Mouse (Mus musculus) frontal cortex, postnatal 25 days (tissue): ENCODE results near the gene Iqcf1.

Experiments
- DNase-seq, 2 experiments: peaks; one replicate each; pipeline ENCODE4 v3.0.0; 2022; ENCODE audit warnings: low spot score in 2 of 2

Gene Iqcf1

DNA sequence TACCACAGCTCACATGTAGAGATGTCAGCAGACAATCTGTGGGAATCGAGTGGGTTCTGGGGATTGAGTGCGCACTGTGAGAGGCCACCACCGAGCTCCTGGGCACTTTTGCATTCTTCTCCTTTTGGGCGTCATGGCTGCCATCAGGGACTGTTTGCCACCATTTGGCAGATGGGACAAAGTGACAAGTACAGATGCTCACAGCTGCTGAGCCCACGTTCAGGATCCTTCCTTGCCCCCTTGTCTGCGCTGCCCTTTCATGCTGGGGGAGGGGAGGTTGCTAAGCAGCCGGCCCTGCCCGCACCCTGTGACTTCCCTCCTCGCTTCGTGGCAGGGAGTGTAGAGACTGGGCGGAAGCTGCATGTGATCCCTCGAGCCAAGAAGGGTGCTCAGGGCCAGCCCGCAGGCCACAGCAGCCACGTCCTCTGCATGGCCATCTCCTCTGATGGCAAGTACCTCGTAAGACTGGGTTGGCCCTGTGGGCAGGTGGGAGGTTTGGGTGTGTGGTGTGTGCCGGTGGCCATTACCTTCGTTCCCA is 17.1 kb upstream of the Iqcf1 start:
- peak in 1 of 2 experiments; percentile 2 for DNase-seq

GRCm38 (mm10) chr9:106483136-106483535 is 16.6 kb upstream of the Iqcf1 start:
- peak in 1 of 2 experiments; percentile 2 for DNase-seq

DNA sequence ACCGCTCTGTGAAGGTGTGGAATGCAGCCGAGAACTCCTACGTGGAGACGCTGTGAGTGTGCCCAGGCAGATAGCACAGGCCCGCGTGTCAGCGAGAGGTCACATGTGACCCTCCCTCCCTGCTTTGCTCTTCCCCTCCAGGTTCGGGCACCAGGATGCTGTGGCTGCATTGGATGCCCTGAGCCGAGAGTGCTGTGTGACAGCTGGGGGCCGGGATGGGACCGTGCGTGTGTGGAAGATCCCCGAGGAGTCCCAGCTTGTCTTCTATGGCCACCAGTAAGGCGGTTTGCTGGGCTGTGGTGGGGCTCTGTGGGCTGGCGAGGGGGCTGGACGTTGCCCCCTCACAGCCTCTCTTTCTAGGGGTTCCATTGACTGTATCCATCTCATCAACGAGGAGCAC is 16.2 kb upstream of the Iqcf1 start:
- DNase-seq = peak in 1 of 2 experiments; percentile 2

DNA sequence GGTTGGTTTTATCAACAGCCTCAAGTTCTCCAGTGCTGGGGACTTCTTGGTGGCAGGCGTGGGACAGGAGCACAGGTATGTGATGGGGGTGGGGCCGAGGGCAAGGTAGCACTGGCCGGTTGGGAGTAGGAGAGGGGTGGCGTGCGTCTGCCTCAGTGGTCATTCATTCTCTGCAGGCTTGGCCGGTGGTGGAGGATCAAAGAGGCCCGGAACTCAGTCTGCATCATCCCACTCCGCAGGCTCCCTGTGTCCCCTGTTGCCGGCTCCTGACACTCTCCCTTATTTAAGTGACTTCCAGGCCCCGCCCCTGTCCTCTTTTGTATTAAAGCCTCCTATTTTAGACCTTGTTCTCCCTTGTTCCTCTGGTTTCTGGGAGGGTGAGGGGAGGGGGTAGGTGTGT is 14.7 kb upstream of the Iqcf1 start:
- peak in 1 of 2 experiments; percentile 3 for DNase-seq

DNA sequence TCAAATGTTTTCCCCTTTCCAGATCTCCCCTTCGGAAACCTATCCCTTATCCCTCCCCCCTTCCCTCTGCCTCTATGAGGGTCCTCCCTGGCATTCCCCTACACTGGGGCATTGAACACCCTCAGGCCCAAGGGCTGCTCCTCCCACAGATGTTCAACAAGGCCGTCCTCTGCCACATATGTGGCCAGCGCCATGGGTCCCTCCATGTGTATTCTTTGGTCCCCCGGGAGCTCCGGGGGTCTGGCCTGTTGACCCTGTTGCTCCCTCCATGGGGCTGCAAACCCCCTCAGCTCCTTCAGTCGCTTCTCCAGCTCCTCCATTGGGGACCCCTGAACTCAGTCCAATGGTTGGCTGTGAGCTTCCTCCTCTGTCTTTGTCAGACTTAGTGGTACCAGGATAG is 12.2 kb upstream of the Iqcf1 start:
- DNase-seq = peak in 1 of 2 experiments; percentile 1

GRCm38 (mm10) chr9:106501846-106502245 is 2.1 kb downstream of the Iqcf1 start:
- no peak for DNase-seq

- peak in 1 of 2 experiments; percentile 1 for DNase-seq
Measured at GRCm38 (mm10) chr9:106504246-106504645, 4.5 kb downstream of the Iqcf1 start.

GRCm38 (mm10) chr9:106509356-106509755 is 9.6 kb downstream of the Iqcf1 start:
- DNase-seq = peak in 1 of 2 experiments; percentile 2

- DNase-seq = no peak
Measured at GRCm38 (mm10) chr9:106512729-106513450, 13.1 kb downstream of the Iqcf1 start.

DNA sequence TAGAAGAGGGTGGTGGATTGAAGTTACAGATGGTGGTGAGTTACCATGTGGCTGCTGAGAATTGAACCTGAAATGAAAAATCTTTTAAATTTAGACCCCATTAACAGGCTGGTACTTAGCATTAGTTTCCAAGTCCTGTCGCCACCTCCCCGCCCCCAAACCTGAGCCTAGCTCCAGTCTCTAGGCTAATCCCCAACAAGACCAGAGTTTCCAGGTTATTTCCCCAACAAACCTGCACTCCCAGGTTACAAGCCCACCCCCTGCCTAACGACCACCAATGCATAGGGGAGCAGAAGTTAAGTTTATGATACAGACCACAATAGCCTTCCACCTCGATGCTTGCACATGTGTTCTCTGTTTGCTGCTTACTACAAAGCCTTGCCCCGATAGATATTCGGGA is 13.8 kb downstream of the Iqcf1 start:
- DNase-seq = no peak

DNA sequence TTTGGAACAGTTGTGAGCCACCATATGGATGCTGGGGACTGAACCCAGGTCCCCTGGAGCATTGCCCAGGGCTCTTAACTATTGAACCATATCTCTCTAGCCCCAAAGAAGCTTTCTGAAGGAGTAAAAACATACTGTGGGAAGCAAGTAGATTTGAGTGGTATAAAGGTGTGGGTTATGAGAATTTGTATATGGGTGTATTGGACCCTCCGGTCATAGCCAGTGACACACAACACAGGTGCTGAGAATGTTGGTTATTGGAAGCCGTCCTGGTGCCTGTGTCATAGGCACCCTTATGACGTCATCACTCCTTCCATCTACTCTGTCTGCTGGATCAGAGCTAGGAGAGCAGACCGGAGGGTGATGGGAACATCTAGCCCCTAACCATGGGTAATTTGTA is 14.5 kb downstream of the Iqcf1 start, which contains the start of gene Iqcf5:
TSS of gene Iqcf5 (plus strand) at position 301 of the 400 bp plus-strand sequence.
- no peak for DNase-seq

GRCm38 (mm10) chr9:106519433-106519832 is 19.7 kb downstream of the Iqcf1 start:
- DNase-seq = no peak

DNA sequence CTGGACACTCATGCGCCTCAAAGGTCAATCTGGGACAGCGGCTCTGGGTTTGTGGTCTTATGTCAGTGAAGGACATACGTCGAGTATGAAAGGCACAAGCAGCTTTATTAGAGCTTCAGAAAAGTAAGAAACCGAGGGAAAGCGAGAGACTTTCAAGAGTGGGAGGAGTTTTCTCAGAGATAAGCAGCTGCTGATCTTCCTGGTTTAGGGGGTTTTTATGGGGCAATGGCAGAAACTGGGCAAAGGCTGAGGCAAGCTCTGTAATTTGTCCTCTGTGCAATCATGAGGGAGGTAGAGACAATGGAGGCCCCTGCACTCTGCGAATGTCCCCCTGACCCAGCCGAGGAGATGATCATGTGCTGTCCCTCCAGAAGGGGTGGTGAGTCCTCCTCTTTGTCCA is 20.1 kb downstream of the Iqcf1 start:
- DNase-seq = no peak

DNA sequence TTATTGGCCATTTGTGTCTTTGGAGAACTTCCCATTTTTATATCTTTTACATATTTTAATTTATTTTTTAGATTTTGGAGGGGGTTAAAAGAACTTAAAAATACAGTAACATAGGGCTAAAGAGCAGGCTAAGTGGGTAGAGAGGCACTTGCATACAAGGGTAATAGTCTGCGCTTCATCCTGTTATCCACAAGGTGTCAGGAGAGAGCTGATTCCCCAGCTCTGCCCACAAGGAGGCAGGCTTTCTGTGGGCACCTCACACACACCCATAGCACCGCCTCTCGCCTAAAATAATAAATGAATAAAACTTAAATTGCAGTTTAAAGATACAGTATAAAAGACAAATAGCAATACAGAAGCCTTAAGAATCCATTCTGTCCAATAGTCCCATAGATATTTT is 32.1 kb downstream of the Iqcf1 start:
- no peak for DNase-seq

GRCm38 (mm10) chr9:106534296-106534695 is 34.5 kb downstream of the Iqcf1 start:
- DNase-seq = no peak

DNA sequence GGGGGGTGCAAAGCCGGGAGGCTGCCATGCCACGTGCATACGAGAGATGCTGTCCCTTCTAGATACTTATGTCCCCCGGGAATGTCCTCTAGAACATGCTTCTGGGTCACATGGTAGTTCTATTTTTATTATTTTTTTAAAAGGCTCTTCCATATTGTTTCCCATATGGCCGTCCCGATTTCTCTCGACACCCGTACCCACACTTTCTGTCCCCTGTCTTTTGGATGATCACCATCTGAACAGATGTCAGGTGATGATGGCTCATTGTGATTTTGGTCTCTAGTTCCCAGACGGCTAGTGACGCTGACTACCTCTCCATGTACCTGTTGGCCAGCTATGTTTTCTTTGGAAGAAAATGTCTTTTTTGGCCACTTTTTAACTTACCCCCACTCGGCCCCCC is 35.2 kb downstream of the Iqcf1 start:
- no peak for DNase-seq
